Mouse (Mus musculus) liver, adult (tissue): ENCODE measurements around the gene Ly6g6f.

Experiments
- GATA4 ChIP-seq: IDR thresholded peaks from 2 replicates; pipeline ENCODE4 v1.6.1; 2014; ENCODE audit warnings: mild to moderate bottlenecking, low read length; ENCODE audit not compliant: insufficient replicate concordance

The Ly6g6f gene

GRCm38 (mm10) chr17:35085208-35085865 lies at the start of gene Ly6g6f:
Gene Ly6g6f, minus strand, starts transcription at chr17:35085610.
- peak; percentile 76; the same call in 1 of the 2 replicates for TF ChIP-seq GATA4

- peak; percentile 47; the same call in 1 of the 2 replicates for TF ChIP-seq GATA4
Observed at GRCm38 (mm10) chr17:35134801-35135590, 49.6 kb upstream of the Ly6g6f start, which contains the start of gene Bag6. Gene Bag6, plus strand, starts transcription at chr17:35135178.

- TF ChIP-seq GATA4: no peak
Observed at GRCm38 (mm10) chr17:35133517-35133916, 48.1 kb upstream of the Ly6g6f start.

DNA sequence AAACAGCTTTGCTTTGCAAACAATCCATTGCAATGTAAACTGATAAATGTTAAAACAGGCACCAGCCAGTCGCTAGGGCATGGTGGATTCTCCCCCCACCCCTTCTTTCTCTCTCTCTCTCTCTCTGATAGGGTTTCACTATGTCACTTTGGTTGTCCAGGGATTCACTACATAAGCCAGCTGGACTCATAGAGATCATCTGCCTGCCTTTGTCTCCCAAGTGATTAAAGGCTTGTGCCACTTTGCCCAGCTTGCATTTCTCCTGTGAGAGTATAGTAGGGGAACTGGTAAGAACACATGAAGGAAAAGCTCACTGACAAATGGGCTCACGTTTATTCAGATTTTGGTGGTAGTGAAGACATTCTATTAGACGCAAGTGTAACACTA lies 46.8 kb upstream of the Ly6g6f start:
- no peak for TF ChIP-seq GATA4

GRCm38 (mm10) chr17:35131500-35132173 lies 46.2 kb upstream of the Ly6g6f start, which contains the start of gene Apom:
Gene Apom, minus strand, starts transcription at chr17:35132050.
- no peak for TF ChIP-seq GATA4

- TF ChIP-seq GATA4: no peak
Observed at GRCm38 (mm10) chr17:35131038-35131437, 45.6 kb upstream of the Ly6g6f start.

GRCm38 (mm10) chr17:35128996-35129395 lies 43.6 kb upstream of the Ly6g6f start:
- TF ChIP-seq GATA4: no peak

GRCm38 (mm10) chr17:35127017-35127416 lies 41.6 kb upstream of the Ly6g6f start:
- no peak for TF ChIP-seq GATA4

- peak; percentile 32; the same call in 1 of the 2 replicates for TF ChIP-seq GATA4
Observed at GRCm38 (mm10) chr17:35126206-35126611, 40.8 kb upstream of the Ly6g6f start, which contains the start of gene D17H6S53E. Gene D17H6S53E, plus strand, starts transcription at chr17:35126373.

- TF ChIP-seq GATA4: no peak
Observed at GRCm38 (mm10) chr17:35125578-35125977, 40.2 kb upstream of the Ly6g6f start.

DNA sequence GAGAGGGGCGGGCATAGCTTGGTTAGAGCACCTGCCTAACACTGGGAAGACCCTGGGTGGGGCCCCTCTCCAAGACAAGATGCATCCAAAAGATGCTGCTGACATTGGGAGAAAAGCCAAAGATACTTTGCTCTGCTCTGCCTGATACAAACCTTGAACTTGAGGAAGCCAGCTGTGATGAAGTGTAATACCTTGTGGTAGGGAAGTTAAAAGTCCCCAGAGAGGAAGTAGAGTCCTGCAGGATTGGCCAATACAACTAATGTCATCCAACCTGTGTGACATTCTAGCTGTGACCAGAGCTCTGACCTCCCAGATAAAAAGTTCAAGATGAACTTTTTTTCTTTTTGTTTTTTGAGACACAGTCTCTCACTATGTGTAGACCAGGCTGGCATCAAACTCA lies 39.7 kb upstream of the Ly6g6f start:
- TF ChIP-seq GATA4: no peak

DNA sequence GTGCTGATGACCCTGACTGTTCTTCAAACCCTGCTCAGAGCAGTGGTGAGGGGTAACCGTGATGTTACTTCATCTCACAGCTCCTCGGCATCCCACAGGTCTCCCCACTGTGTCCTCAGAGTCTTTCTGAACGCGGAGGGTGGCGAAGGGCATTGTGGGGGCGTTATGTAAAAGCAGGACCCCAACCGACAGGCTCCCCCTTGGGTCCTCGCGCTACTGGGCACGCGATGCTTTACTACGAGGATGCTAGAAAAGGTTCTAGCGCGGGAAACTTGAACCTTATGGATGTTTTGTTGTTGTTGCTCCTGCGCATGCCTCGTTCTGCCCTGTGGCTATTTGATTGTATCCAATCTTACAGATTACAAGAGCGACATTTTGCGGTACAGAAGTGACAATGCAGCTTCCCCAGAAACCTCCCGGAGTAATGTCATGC lies 36.5 kb upstream of the Ly6g6f start, which contains the start of gene Csnk2b:
Gene Csnk2b, minus strand, starts transcription at position 183 of the 433 bp plus-strand sequence.
- no peak for TF ChIP-seq GATA4

- TF ChIP-seq GATA4: no peak
Observed at GRCm38 (mm10) chr17:35121143-35121799, 35.9 kb upstream of the Ly6g6f start, which contains the start of gene Gpank1. Gene Gpank1, plus strand, starts transcription at chr17:35121455.

DNA sequence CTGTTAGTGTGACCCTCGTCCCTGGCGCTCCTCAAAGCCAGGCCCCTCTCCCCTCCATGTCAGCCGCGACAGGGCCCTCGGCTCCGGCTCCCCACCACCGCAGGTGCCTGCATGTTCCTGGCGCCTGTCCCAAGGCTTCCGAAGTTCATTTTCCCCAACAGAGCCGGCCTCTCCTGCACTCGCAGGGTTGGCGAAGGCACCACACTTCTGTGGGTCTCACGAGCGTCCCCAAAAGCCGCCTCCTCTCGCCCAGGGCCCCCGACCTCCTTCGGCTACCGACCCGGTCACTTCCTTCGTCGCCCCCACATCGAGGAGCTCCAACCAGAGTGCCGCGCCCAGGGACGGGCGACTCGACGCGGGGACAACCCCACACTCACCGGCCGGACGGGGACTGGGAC lies 35.3 kb upstream of the Ly6g6f start:
- no peak for TF ChIP-seq GATA4
